Mouse (Mus musculus) frontal cortex, postnatal 14 days (tissue): Measurements from ENCODE around the gene Gpr183.

Experiments used
- DNase-seq, 2 experiments: peaks; one replicate each; pipeline ENCODE4 v3.0.0; 2022; ENCODE audit warnings: low spot score in 2 of 2

Gpr183 gene

GRCm38 (mm10) chr14:121903381-121903876, 61.6 kb downstream of the Gpr183 start:
- DNase-seq = no peak
